Mouse (Mus musculus) frontal cortex, postnatal 14 days (tissue): ENCODE measurements at regions not wholly inside any gene's neighbourhood (a gene's known extent, or its start where the extent isn't known, plus 50 kb on each side); places are given as distances from the start of the nearest gene placed in this dataset.

ENCODE experiments used
- DNase-seq, 2 experiments: peaks; one replicate each; pipeline ENCODE4 v3.0.0; 2022; ENCODE audit warnings: low spot score in 2 of 2

- no peak for DNase-seq
Measured at GRCm38 (mm10) chr2:84265002-84265401, 160.2 kb downstream of the Calcrl start.

- no peak for DNase-seq
Measured at GRCm38 (mm10) chr2:84266158-84266557, 159.1 kb downstream of the Calcrl start.

GRCm38 (mm10) chr2:84266883-84267554, 158.2 kb downstream of the Calcrl start:
- DNase-seq, result no peak

- no peak for DNase-seq
Measured at GRCm38 (mm10) chr2:84274038-84274724, 151.0 kb downstream of the Calcrl start.

- DNase-seq, result no peak
Measured at GRCm38 (mm10) chr2:84277181-84277580, 148.0 kb downstream of the Calcrl start.
